Mouse (Mus musculus): ENCODE results near the gene Hoxd1. TPM values are rescaled to one million over a fixed set of nuclear protein-coding genes. Genes with fewer than 3 reads are reported as not detected.
A peak's percentile ranks its signal among the peaks of the same experiment; 100 is the strongest.

The Hoxd1 gene
- total RNA-seq (2021) = not detected
- long read RNA-seq, experiment 1 = 0 reads
- long read RNA-seq, experiment 2 = 0 reads

- DNase-seq = no peak
- intact Hi-C loops (cut with DNase I; ENCODE audit: low total_unique reads) = no loop called here
Observed at GRCm38 (mm10) chr2:74762522-74763244, at the start of gene Hoxd1. TSS of gene Hoxd1 (plus strand) at chr2:74762980.

DNA sequence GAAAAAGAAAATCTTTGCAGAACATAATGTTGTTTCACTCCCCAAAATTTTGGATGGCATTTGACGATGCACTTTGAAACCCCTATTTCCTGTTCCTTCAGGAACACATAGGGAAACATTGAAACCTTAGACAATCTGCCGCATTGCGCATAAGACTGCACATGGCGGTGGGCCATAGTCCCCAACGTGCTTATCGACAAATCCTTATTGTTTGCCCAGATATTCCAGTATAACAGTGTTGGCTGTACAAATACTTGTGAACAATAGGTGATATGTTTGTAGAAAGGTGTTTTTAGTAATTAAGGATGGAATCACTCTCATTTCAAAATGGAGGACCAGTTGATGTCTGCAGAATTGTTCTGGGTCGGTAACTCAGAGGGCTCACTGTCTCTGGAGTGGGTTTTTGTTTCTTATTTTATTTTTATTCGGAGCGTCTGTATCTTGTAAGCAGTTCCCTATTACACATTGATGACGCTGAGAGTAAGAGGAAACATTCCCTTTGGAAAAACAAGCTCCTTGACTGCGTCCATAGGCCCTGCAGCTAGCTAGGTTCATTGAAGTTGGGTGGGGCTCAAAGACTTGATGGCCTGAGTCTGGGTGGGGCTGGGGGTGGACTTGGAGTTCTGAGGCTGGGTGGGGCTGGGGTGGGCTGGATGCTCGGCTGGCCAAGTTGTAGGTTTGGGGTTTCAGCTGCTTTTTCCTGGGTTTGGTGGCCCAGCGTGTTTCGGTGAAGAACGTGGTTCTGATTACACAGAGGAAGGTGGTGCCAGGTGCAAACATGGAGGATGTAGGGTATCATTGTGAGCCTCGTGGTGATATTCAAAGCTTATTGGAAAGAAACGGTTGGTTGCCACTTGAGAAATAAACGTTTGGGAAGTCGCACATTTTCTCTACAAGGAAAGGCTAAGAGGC is 49.3 kb upstream of the Hoxd1 start:
- no peak for DNase-seq
- intact Hi-C loops (cut with DNase I; ENCODE audit: low total_unique reads) = loop anchor here (10.0 kb wide), 1 partner anchor 881 kb away; no protein-coding TSS in a partner anchor

- DNase-seq = no peak
- intact Hi-C loops (cut with DNase I; ENCODE audit: low total_unique reads) = loop anchor here (10.0 kb wide), 1 partner anchor 881 kb away; no protein-coding TSS in a partner anchor
Observed at GRCm38 (mm10) chr2:74714156-74714789, 48.5 kb upstream of the Hoxd1 start.

GRCm38 (mm10) chr2:74714881-74715280 is 47.9 kb upstream of the Hoxd1 start:
- intact Hi-C loops (cut with DNase I; ENCODE audit: low total_unique reads) = loop anchor here (5.0 to 10.0 kb wide), 2 partner anchors 342 to 880 kb away; no protein-coding TSS in a partner anchor
- DNase-seq = no peak

DNA sequence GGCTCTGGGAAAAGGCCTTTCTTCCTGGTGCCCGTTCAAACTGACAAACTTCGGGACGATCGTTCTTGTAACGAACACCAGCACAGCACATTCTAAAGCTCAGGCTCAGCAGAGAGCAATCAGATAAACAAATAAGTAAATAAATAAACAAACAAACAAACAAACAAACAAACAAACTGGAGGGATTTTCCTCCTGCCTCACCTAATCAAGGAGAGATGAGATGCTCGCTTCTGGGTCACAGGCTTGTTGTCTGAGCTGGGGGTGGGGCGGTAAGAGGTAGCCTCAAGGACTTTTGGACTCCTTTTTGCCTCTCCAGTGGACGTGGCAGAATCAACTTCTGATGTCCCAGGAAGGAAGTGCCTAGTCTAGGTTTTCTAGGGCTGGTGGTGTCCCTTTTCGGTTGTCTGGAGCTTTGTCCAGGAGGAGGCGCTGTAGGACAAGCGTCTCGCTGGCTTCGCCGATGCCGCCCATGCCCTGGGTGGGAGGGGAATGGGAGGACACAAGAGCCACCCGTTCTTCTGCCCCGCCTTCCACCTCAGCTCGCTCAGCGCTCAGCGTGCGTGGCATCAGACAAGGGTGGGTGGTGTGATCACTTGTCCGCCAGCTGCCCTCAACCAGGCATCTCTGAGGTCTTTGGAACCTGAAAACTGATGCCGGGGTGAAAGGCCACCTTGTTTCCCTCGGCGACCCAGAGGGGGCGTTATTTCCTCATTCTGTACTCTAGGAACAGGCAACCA is 47.1 kb upstream of the Hoxd1 start:
- peak; percentile 91 for DNase-seq
- intact Hi-C loops (cut with DNase I; ENCODE audit: low total_unique reads) = loop anchor here (2.0 to 10.0 kb wide), 3 partner anchors 247 to 879 kb away; no protein-coding TSS in a partner anchor

- intact Hi-C loops (cut with DNase I; ENCODE audit: low total_unique reads) = no loop called here
- DNase-seq = no peak
Observed at GRCm38 (mm10) chr2:74720384-74720783, 42.4 kb upstream of the Hoxd1 start.

DNA sequence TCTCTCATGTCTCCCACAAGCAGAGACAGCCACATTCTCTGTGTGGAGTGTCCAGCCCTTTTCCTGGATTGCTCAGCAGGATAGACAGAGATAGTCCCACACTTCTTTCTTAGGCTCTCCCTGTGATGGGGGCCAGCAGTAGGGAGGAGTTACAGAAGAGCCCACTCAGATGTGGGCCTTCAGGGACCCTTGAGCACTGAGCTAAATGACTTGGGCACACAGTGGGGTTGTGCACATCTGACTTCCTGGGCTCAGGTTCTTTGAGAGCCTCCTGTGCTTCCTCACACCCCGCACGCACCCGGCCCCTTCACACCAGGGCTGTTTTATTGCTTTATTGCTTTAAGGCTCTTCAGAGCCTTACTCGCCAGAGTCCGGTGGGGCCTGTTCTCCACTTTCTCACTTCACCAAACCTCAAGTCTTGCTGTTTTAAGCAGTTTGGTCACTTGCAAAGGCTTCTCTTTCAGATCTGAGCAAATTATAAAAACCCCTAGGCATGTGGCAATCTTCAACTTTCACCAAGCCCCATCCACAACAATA is 41.8 kb upstream of the Hoxd1 start:
- intact Hi-C loops (cut with DNase I; ENCODE audit: low total_unique reads) = no loop called here
- no peak for DNase-seq

GRCm38 (mm10) chr2:74721882-74722281 is 40.9 kb upstream of the Hoxd1 start:
- no peak for DNase-seq
- intact Hi-C loops (cut with DNase I; ENCODE audit: low total_unique reads) = no loop called here

DNA sequence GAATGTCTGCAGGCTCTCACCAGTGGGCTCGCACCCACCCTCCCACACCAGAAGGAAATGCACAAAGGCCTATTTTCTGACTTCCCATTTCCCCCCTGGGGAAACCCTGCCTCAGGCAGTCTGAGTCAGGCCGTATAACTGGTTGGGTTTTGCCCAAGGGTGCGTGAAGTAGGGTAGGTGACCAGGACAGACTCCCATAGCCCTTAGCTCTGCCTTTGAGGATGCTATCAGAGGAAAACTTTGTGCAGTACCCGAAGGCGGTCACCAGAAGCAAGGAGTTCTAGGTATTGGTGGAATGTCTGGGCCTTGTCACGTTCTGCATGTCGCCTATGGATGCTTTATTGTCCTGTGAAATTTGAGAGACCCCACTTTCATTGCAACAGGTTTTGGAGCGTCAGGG is 39.8 kb upstream of the Hoxd1 start:
- no peak for DNase-seq
- intact Hi-C loops (cut with DNase I; ENCODE audit: low total_unique reads) = no loop called here

DNA sequence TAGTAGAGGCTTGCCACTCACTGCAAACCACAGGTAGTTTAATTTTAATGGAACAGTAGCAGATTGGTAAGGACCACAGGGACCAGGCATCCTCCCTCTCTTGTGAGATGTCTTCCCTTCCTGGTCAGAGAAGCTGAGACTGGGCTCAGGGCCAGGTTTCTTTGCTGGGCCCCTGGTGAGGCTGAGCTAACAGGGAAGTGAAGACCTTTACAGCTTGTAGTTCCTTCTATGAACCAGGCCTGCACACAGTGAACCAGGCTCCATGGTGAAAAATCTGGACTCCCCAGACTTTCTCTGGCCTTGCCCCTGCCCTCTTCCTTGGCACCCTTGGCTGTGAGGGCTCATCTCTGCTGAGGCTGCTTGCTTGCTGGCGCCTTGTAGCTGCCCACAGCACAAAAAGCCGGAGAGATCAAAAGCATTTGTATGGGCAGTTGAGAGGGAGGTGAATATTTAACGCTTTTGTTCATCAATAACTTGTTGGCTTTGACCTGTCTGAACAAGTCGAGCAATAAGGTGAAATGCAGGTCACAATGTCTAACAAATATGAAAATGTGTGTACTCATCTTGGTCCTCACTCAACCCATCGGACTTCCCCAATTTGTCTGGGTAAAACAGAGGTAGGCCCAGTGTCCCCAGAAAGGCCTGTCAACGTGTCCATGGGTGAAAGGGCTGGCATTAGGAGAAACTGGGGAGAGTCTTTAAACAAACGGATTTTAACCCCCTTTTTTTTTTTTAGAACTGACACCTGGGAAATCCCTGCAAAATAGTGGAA is 38.4 kb upstream of the Hoxd1 start:
- intact Hi-C loops (cut with DNase I; ENCODE audit: low total_unique reads) = no loop called here
- no peak for DNase-seq

DNA sequence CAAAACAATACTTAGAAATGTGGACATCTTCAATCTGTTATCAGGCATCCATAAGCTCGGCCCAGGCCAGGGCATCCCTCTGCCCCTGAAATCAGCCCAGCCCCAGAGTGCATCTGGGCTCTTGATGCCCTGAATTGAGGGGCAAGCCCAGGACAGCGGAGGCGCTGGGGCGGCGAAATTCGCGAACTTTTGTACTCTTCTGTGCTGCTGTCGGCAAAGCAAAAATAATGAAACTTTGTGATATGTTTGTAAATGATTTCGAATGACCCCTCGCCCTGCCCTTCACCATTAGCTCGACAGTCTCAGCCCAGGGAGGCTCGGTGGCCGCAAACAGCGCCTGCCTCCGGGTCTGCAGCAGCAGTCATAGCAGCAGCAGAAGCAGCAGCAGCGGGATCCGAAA is 37.6 kb upstream of the Hoxd1 start:
- no peak for DNase-seq
- intact Hi-C loops (cut with DNase I; ENCODE audit: low total_unique reads) = no loop called here

GRCm38 (mm10) chr2:74726551-74726950 is 36.2 kb upstream of the Hoxd1 start, which contains the start of gene Gm28230:
TSS of gene Gm28230 (plus strand) at chr2:74726728.
- intact Hi-C loops (cut with DNase I; ENCODE audit: low total_unique reads) = no loop called here
- DNase-seq = no peak

GRCm38 (mm10) chr2:74726973-74727639 is 35.7 kb upstream of the Hoxd1 start:
- no peak for DNase-seq
- intact Hi-C loops (cut with DNase I; ENCODE audit: low total_unique reads) = no loop called here

- intact Hi-C loops (cut with DNase I; ENCODE audit: low total_unique reads) = no loop called here
- DNase-seq = no peak
Observed at GRCm38 (mm10) chr2:74727640-74728302, 35.0 kb upstream of the Hoxd1 start.

- intact Hi-C loops (cut with DNase I; ENCODE audit: low total_unique reads) = no loop called here
- no peak for DNase-seq
Observed at GRCm38 (mm10) chr2:74728303-74728680, 34.5 kb upstream of the Hoxd1 start.

DNA sequence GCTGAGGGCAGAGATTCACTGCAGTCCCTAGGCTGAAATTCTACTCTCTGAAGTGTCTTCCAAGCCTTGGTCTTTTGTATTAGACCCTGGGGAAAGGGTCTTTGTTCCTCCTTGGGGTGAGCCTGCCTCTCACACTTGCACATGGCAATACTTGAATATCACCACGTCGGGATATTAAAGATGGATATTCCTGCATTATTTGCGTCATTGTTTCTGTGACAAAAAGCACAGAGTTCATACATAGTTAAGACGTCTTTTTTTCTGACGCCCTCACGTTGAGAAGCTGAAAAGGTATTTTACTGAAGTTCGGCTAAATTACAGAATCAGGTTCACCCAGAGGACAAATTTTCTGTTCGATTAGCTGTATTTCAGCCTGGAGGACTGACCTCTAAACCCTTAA is 32.4 kb upstream of the Hoxd1 start:
- intact Hi-C loops (cut with DNase I; ENCODE audit: low total_unique reads) = no loop called here
- no peak for DNase-seq

- DNase-seq = no peak
- intact Hi-C loops (cut with DNase I; ENCODE audit: low total_unique reads) = no loop called here
Observed at GRCm38 (mm10) chr2:74731055-74731454, 31.7 kb upstream of the Hoxd1 start.
